Mouse (Mus musculus) liver, adult 2 months (tissue): ENCODE results near the gene Slc27a4. TPM values are rescaled to one million over a fixed set of nuclear protein-coding genes. Genes with fewer than 3 reads are reported as not detected.
"Not testable (repeated sequence)": the region's sequence is repeated elsewhere in the genome, so short reads cannot be mapped to it uniquely, and the experiment has no call there.

ENCODE experiments used
- DNase-seq: peaks from one replicate; pipeline ENCODE4 v3.0.0-alpha.2; 2011; ENCODE audit warnings: low read depth, low spot score; ENCODE audit errors: extremely low read depth
- H3K27ac ChIP-seq: fragments of 200-500 bp; replicated peaks from 2 replicates; pipeline ENCODE4 v1.5.1; 2012; ENCODE audit warnings: low read depth, mild to moderate bottlenecking, control low read depth, inconsistent platforms, low read length; ENCODE audit not compliant: insufficient read depth
- H3K27me3 ChIP-seq: fragments of 200-500 bp; 2 replicates; pipeline ENCODE4 v1.6.1; 2012; ENCODE audit warnings: mild to moderate bottlenecking, moderate library complexity, low read length, inconsistent platforms; ENCODE audit not compliant: control insufficient read depth, insufficient read depth
- H3K36me3 ChIP-seq: fragments of 200-500 bp; 2 replicates; pipeline ENCODE4 v1.6.1; 2012; ENCODE audit warnings: low read length, inconsistent platforms; ENCODE audit not compliant: control insufficient read depth, insufficient read depth
- H3K4me1 ChIP-seq: fragments of 200-500 bp; 2 replicates; pipeline ENCODE4 v1.6.1; 2011; ENCODE audit warnings: low read length; ENCODE audit not compliant: control insufficient read depth, insufficient read depth
- H3K4me3 ChIP-seq: fragments of 200-500 bp; 2 replicates; pipeline ENCODE4 v1.5.1; 2011; ENCODE audit warnings: low read depth, mild to moderate bottlenecking, control low read depth, low read length, moderate library complexity; ENCODE audit not compliant: insufficient read depth
- H3K79me2 ChIP-seq: fragments of 200-500 bp; 2 replicates; pipeline ENCODE4 v1.6.1; 2012; ENCODE audit warnings: inconsistent platforms, mild to moderate bottlenecking, low read length, moderate library complexity; ENCODE audit not compliant: control insufficient read depth, insufficient read depth
- H3K9ac ChIP-seq: fragments of 200-500 bp; 2 replicates; pipeline ENCODE4 v1.6.1; 2012; ENCODE audit warnings: low read depth, mild to moderate bottlenecking, control low read depth, inconsistent platforms, low read length
- CTCF ChIP-seq: fragments of 200-500 bp; IDR thresholded peaks from 2 replicates; pipeline ENCODE4 v1.5.1; 2011; ENCODE audit warnings: low read depth, low read length, control low read depth
- POLR2A ChIP-seq: fragments of 200-500 bp; IDR thresholded peaks from 2 replicates; pipeline ENCODE4 v1.6.1; 2011; ENCODE audit warnings: low read length, control low read depth; ENCODE audit not compliant: insufficient read depth; ENCODE audit errors: extremely low read depth
- WGBS: fragments of 180-500 bp; shearing (Covaris S2); methylation state at CpG from one replicate; pipeline ENCODE4 v1.1.7; 2018; 5-methylcytosine and 5-hydroxymethylcytosine counted together
- polyA plus RNA-seq: library from polyadenylated mRNA; depleted of rRNA; stranded (reverse); fragments of >200 nt; gene quantifications from 2 replicates; pipeline ENCODE4 v1.2.3, GENCODE M21; 2012
- total RNA-seq: library from RNA; depleted of rRNA; stranded (reverse); fragments of >200 nt; gene quantifications from 2 replicates; pipeline ENCODE4 v1.2.3, GENCODE M21; 2014

The Slc27a4 gene
- total and polyA plus RNA-seq, 2 experiments, result 9.2 to 31.5 TPM

DNA sequence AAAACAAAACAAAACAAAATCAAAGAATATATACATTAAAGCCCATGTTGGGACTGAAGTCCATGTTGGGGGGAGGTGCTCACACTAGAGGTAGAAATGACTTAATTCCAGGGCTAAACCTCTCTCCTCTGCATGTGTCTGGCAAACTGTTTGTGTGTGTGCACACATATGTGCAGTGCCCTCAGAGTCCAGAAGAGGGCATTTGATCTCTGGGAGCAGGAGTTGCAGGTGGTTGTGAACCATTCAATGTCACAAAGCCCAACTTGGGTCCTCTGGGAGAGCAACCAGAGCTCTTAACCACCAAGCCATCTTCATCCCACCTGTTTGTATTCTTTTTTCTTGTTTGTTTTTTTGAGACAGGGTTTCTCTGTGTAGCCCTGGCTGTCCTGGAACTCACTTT is 32.3 kb upstream of the Slc27a4 start:
- no peaks in the 10 kb centered on the region for H3K27me3 ChIP-seq
- H3K4me3 ChIP-seq, result no peak overlapping the region
- no peaks in the 10 kb centered on the region for H3K79me2 ChIP-seq
- DNase-seq, result no peak
- H3K27ac ChIP-seq, result no peak overlapping the region
- H3K4me1 ChIP-seq, result peaks cover 10% of the 10 kb centered on the region
- no peaks in the 10 kb centered on the region for H3K36me3 ChIP-seq
- H3K9ac ChIP-seq, result no peak overlapping the region
- TF ChIP-seq POLR2A (no peak), CTCF (no peak; the same call in 1 of the 2 replicates)

DNA sequence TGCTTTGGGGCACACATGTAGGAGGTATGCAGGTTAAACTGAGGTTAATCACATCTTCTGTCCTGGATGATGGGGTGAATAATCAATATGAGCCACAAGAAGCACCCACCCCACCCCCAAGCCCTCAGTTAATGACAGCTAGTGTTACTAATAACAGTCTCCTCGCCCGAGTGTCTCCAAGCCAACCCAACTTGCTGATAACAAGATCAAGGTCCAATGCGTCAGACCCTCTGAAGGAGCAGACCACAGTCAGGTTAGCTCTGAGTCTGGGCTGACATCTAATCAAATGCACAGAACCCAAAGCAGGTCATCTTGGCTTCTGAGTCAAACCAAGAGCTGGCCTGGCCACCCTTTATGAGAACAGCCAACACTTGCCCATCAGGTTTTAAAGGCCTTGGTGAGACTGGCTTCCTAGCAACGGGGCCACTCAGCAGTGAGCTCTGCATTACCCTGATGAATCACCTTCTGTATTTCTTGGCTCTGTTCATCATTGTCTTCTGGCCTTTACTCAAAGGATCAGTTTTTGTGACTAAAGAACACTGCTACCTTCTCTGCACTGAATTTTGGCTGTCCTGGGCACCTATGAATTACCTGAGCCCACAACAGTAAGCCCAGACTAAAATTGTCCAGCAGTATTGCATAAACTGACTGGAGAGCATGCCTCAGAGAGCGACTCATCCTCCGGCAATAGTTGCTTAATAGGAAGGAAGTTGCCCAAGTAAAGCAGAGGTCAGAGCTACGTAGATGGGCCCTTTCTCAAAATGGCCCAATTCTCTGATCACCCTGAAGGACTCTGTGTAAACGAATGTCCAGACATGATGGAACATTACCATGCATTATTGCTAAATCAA is 30.6 kb upstream of the Slc27a4 start:
- peak overlapping the region; percentile 17 for H3K27ac ChIP-seq
- no peak overlapping the region for H3K9ac ChIP-seq
- no peaks in the 10 kb centered on the region; the same call in 1 of the 2 replicates for H3K36me3 ChIP-seq
- DNase-seq, result peak; percentile 84
- H3K4me1 ChIP-seq, result peaks cover 10% of the 10 kb centered on the region
- no peak overlapping the region for H3K4me3 ChIP-seq
- H3K27me3 ChIP-seq, result no peaks in the 10 kb centered on the region
- H3K79me2 ChIP-seq, result no peaks in the 10 kb centered on the region
- TF ChIP-seq POLR2A, result no peak
- TF ChIP-seq CTCF, result no peak
- 24% methylated on average over 8 of the region's 8 CpGs for whole genome bisulfite sequencing

DNA sequence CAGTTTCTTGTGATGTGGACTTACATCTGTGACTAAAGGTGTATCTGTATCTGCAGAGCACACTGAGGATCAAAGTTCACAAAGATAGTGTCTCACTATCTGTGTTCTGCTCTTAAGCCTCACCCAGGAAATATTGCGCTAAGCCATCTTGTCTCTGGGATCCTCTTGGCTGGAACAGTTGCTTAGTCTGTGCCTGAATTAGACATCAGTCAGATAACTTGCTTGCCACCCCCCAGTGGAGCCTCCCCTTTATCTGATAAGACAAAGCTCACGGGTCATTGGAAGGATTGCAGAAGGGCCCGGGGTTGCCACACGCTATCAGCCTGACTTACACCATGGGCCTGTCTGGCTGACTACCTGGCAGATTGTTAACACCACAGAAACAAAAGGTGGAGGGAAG is 29.1 kb upstream of the Slc27a4 start:
- no peak overlapping the region for H3K27ac ChIP-seq
- 42% methylated on average over 4 of the region's 4 CpGs for WGBS
- DNase-seq, result peak; percentile 57

DNA sequence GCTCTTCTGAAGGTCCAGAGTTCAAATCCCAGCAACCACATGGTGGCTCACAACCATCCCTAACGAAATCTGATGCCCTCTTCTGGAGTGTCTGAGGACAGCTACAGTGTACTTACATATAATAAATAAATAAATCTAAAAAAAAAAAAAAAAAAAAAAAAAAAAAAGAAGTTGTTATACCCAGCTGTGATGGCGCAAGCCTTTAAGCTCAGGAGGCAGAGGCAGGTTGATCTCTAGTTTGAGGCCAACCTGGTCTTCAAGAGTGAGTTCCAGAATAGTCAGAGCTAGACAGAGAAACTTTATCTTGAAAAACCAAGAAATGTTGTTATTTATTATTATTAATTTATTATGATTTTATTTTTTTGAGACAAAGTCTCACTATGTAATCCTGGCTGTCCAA is 21.2 kb upstream of the Slc27a4 start:
- not testable (repeated sequence) for H3K4me1 ChIP-seq, H3K4me3 ChIP-seq, H3K79me2 ChIP-seq, DNase-seq, H3K9ac ChIP-seq, H3K27ac ChIP-seq, H3K27me3 ChIP-seq
- WGBS, result 92% methylated on average over 2 of the region's 2 CpGs
- peaks cover 12% of the 10 kb centered on the region for H3K36me3 ChIP-seq

More for the DNA sequence above, 29.1 kb upstream of the Slc27a4 start:
- H3K4me3 ChIP-seq, result no peak overlapping the region
- H3K27me3 ChIP-seq, result no peaks in the 10 kb centered on the region
- H3K36me3 ChIP-seq, result no peaks in the 10 kb centered on the region; the same call in 1 of the 2 replicates
- no peaks in the 10 kb centered on the region for H3K79me2 ChIP-seq
- H3K4me1 ChIP-seq, result peaks cover 10% of the 10 kb centered on the region
- H3K9ac ChIP-seq, result no peak overlapping the region
- TF ChIP-seq POLR2A (no peak), CTCF (no peak)

DNA sequence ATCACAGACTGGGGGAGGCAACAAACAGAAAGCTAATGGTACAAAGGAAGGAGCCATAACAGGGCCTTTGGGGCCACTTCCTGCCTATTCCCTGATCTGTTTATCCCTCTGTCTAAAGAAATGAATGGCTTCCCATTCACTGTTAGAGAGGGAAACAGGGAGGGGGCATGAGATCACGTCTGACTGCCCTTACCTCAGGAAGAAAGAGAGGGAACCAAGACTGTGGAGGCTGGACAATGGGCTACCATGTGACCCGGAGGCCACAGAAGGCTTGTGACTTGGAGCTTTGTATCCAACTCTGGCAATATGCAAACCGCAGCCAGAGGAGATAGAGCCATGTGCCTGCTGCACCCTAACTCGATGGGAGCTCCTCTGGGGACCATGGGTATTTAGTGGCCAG is 18.1 kb upstream of the Slc27a4 start:
- peaks cover 4% of the 10 kb centered on the region for H3K4me1 ChIP-seq
- H3K4me3 ChIP-seq, result no peak overlapping the region
- no peak overlapping the region for H3K27ac ChIP-seq
- no peak for TF ChIP-seq POLR2A
- TF ChIP-seq CTCF, result no peak
- no peaks in the 10 kb centered on the region for H3K79me2 ChIP-seq
- WGBS, result 81% methylated on average over 4 of the region's 4 CpGs
- H3K9ac ChIP-seq, result no peak overlapping the region
- H3K27me3 ChIP-seq, result no peaks in the 10 kb centered on the region
- H3K36me3 ChIP-seq, result peaks cover 12% of the 10 kb centered on the region
- DNase-seq, result no peak

DNA sequence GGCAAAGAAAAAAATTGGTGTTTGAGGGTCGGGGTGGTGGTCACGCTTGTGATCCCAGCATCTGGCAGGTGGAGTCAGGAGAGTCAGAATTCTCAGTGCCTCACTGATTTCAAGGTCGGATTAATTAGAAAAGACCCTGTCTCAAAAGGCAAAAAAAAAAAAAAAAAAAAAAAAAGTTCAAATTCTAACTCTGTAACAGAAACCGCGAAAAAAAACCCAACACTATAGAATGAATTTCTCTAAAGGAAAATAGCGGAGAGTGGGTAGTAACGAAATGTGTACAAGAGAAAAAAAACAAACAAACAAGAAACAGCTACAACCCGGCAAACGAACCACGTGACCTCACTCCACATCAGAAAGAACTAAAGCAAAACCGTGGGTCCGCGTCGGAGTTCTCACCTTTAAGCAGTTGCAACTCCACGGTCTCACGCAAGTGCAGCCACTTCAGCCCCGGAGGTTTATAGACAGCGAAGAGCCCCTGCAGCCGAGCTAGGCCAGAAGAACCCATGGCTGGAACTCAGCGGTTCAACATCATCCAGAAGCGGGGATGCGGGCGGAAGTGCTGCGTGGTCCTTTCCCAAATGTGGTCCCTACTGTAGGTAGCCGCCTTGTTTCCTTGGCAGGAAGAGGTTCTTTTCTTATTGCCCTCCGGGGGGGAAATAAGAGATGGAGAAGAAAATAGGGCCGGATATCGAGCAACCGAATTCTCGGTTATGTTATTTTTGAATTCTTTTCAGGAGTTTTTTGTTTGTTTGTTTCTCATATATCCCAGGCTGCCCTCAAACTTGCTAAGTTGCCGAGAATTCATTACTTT is 15.1 kb upstream of the Slc27a4 start, which contains the start of gene Coq4:
Gene Coq4 (plus strand): TSS at position 390 of the 814 bp plus-strand sequence.
- Histone ChIP-seq H3K27me3 (no peaks in the 10 kb centered on the region), H3K9ac (peak within 1 kb of the TSS; percentile 68), H3K27ac (peak within 1 kb of the TSS; percentile 51), H3K36me3 (peaks cover 5% of the 10 kb centered on the region; the same call in 1 of the 2 replicates), H3K4me3 (peak within 1 kb of the TSS; percentile 82), H3K79me2 (no peaks in the 10 kb centered on the region), H3K4me1 (peaks cover 4% of the 10 kb centered on the region)
- TF ChIP-seq POLR2A (0 out of 2 replicates have a peak, but pooled peaks have one; percentile 7), CTCF (no peak)
- peak; percentile 92 for DNase-seq
- 2% methylated on average over 31 of the region's 31 CpGs for WGBS
